Mouse (Mus musculus): ENCODE measurements around the gene Notch2.

- no peak for TF ChIP-seq CTCF (conservative IDR thresholded peaks at IDR 0.05 in 1 of 2, IDR thresholded peaks at IDR 0.05 in 1 of 2; ENCODE audit: low read depth in 2 of 2, low read length in 2 of 2)
- TF ChIP-seq E2F4 (IDR thresholded peaks at IDR 0.05; ENCODE audit: insufficient replicate concordance, low read depth, low read length), result no peak
- no peak for TF ChIP-seq MAX (IDR thresholded peaks at IDR 0.05; ENCODE audit: low read length)
- TF ChIP-seq POLR2A (IDR thresholded peaks at IDR 0.05; ENCODE audit: low read depth, low read length), result no peak
Observed at GRCm38 (mm10) chr3:98077866-98078265, 64.5 kb downstream of the Notch2 start.

All from CH12.LX (cell line).